Mouse (Mus musculus): ENCODE measurements around the gene Gm49325. TPM values are rescaled to one million over a fixed set of nuclear protein-coding genes. Genes with fewer than 3 reads are reported as not detected.

Gene Gm49325
- total RNA-seq, 2 experiments from 2014 or later: 18.3 to 27.0 TPM

DNA sequence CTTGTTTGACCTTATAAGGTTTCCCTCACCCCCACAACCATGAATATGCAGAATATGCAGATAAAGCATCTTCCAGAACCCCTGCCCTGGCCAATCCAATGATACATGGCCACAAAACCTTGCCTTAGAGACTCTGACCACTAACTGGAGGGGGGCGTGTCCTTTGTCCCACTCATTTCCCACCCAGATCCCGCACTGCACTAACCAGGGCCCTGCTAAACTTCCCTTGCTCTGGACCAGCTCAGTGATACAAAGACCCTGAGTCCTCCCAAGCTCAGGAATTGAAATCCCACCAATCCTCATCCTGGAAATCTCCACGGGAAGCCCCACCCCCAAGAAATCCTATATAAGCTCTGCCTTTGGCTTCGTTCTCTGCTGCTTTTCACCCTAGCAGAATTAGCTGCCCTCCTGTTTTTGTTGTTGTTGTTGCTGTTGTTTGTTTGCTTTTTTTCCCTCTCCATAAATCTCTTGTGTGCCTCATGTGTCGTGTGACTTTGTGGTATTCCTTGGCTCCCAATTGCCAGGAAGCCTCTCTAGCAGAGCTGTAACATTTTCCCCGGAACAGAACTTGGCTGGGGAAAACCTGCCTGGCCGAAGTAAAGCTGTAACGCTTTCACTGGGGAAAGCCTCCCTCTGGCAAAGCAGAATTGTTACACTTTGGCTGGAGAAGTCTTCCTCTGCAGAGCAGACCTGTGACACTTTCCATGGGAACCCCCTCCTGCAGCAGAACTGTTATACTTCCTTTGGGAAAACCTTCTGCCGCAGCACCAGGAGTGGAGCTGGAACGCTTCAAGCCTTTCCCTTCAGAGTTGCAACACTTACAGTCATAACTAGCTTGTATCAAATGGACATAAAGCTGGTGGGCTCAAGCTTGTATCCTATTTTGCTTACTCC lies 25.7 kb upstream of the Gm49325 start:
- Histone ChIP-seq H3K27ac (no peak overlapping the region), H3K4me3 (no peak overlapping the region)
- no peak for DNase-seq (ENCODE audit: low spot score in 2 of 2)
- TF ChIP-seq CTCF (conservative IDR thresholded peaks at IDR 0.05): no peak

GRCm38 (mm10) chr10:77581023-77581407 lies 25.0 kb upstream of the Gm49325 start:
- Histone ChIP-seq H3K27ac (peak overlapping the region; percentile 97), H3K4me3 (peak overlapping the region; percentile 80)
- no peak for DNase-seq (ENCODE audit: low spot score in 2 of 2)
- no peak for TF ChIP-seq CTCF (conservative IDR thresholded peaks at IDR 0.05)

GRCm38 (mm10) chr10:77581408-77582284 lies 24.4 kb upstream of the Gm49325 start, which contains the start of gene Pttg1ip:
Pttg1ip (plus strand) TSS chr10:77581720.
- DNase-seq (ENCODE audit: low spot score in 2 of 2): peak; percentile 94 to 95
- Histone ChIP-seq H3K4me3 (peak within 1 kb of the TSS; percentile 80), H3K27ac (peak within 1 kb of the TSS; percentile 97)
- no peak for TF ChIP-seq CTCF (conservative IDR thresholded peaks at IDR 0.05)

DNA sequence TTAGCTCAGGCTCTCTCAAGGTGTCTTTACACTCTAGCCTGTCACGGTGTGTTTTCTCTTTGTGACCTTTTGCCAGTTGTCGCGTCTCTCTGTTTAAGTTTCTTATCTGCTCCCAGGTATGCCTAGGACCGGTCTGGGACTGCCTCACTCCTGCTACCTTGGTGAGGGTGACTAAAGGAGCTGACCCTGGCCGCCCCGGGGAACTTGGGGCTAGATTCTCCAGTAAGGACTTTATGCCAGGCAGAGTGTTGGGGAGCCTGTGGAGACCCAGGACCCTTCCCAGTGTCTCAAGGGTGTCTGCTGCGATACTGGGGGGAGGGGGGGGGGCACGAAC lies 23.7 kb upstream of the Gm49325 start:
- Histone ChIP-seq H3K27ac (peak overlapping the region; percentile 97), H3K4me3 (peak overlapping the region; percentile 80)
- DNase-seq (ENCODE audit: low spot score in 2 of 2): no peak
- TF ChIP-seq CTCF (conservative IDR thresholded peaks at IDR 0.05): no peak

- no peak for DNase-seq (ENCODE audit: low spot score in 2 of 2)
- Histone ChIP-seq H3K27ac (no peak overlapping the region), H3K4me3 (peak overlapping the region; percentile 19; the same call in 1 of the 2 replicates)
- TF ChIP-seq CTCF (conservative IDR thresholded peaks at IDR 0.05): no peak
Observed at GRCm38 (mm10) chr10:77583795-77584422, 22.1 kb upstream of the Gm49325 start.

DNA sequence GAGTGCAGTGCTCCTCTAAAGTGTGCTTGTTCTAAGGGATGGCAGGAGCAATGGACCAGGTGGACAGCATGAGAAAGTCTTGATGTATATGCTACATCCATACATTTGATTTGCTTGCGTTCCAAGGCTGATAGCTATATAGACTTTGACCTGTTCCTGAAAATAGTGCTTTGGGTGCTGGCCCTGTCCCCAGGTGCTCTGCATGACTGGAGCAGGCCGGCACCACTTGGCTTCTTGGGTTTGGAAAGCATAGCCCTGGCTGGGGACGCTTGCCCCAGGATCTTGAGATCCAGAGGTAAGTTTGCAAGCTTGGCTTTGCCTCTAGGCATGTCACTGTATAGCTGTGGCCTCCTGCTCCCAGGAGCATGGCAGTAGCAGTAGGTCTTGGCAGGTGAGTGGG lies 19.4 kb upstream of the Gm49325 start:
- DNase-seq (ENCODE audit: low spot score in 2 of 2): no peak
- Histone ChIP-seq H3K27ac (peak overlapping the region; percentile 20; the same call in 1 of the 2 replicates), H3K4me3 (no peak overlapping the region)
- TF ChIP-seq CTCF (conservative IDR thresholded peaks at IDR 0.05): no peak

DNA sequence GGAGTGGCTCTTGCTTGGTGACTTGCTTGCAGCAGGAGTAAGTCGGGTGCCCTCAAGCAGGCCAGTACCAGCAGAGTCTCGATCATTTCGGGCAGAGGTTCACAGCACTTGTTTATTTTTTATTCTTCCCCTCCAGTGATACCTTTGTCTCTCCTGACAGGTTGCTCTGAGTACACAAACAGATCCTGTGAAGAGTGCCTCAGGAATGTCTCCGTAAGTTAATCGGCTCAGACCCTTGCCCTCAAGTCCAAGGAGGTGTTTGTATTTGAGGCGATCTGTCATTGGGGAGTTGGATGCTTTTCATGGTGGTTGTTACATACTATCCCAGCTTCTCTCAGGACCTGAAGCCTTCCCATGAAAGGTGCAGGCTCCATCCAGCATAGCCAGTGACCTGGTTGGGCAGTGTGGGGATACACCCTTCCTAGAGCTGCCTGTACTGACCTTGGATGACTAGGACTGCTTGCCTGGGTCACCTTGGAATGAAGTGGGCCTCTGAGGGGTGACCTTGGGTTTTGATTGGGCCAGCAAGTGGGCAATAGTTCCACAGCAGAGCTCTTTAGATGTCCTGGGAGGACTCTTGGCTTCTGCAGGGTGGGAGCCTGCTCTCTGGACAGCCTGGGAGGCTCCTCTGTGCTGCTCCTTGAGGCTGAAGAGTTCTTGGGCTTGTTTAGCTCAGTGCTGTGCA lies 18.8 kb upstream of the Gm49325 start:
- no peak overlapping the region for H3K4me3 ChIP-seq
- peak overlapping the region; percentile 62 for H3K27ac ChIP-seq
- no peak for DNase-seq (ENCODE audit: low spot score in 2 of 2)
- no peak for TF ChIP-seq CTCF (conservative IDR thresholded peaks at IDR 0.05)

GRCm38 (mm10) chr10:77588036-77588435 lies 18.0 kb upstream of the Gm49325 start:
- no peak for DNase-seq (ENCODE audit: low spot score in 2 of 2)
- no peak for TF ChIP-seq CTCF (conservative IDR thresholded peaks at IDR 0.05)
- Histone ChIP-seq H3K4me3 (no peak overlapping the region), H3K27ac (peak overlapping the region; percentile 21; the same call in 1 of the 2 replicates)

- no peak for TF ChIP-seq CTCF (conservative IDR thresholded peaks at IDR 0.05)
- H3K27ac ChIP-seq: peak overlapping the region; percentile 43; the same call in 1 of the 2 replicates
Observed at GRCm38 (mm10) chr10:77589117-77589516, 16.9 kb upstream of the Gm49325 start.

DNA sequence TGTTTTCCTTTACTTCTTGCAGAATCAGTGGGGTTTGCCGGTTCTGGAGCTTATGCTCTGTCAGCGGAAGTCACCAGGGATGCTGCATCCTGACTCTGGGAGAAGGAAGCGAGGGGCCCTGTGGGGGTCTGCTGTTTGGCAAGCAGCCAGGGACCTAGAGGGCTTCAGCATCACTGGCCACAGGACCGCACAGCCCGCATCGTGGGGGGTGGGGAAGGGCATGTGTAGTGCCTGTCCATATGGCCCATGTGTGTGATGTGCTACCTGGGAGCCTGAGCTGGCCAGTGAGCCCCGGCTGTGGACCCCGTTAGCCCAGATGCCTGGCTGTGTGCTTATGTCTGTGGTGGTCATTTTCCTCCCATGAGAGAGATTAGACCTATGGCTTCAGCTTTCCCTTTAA lies 16.2 kb upstream of the Gm49325 start:
- no peak overlapping the region for H3K4me3 ChIP-seq
- TF ChIP-seq CTCF (conservative IDR thresholded peaks at IDR 0.05): no peak
- DNase-seq (ENCODE audit: low spot score in 2 of 2): no peak
- peak overlapping the region; percentile 43; the same call in 1 of the 2 replicates for H3K27ac ChIP-seq

More at GRCm38 (mm10) chr10:77589117-77589516, 16.9 kb upstream of the Gm49325 start:
- no peak overlapping the region for H3K4me3 ChIP-seq
- no peak for DNase-seq (ENCODE audit: low spot score in 2 of 2)

DNA sequence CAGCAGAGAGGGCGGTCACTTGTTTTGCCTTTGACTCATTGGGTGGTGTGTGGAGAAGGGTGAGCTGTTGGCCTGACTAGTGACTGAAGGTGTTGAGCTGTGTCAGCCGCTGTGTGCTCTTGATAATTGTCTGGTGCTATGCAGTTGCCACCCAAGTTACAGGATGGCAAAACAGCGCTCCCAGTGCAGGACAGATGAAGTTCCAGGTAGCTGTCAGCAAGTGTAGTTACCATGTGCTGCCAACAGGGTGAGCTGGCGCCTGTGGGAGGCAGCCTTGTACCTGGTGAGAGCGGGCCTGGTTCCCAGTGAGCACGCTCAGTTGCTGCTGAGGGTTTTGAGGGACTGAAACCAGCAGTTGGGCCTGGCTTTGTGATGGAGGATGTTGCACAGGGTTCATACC lies 15.2 kb upstream of the Gm49325 start:
- TF ChIP-seq CTCF (conservative IDR thresholded peaks at IDR 0.05): peak; percentile 83
- DNase-seq (ENCODE audit: low spot score in 2 of 2): no peak
- H3K27ac ChIP-seq: peak overlapping the region; percentile 43; the same call in 1 of the 2 replicates

GRCm38 (mm10) chr10:77591546-77591945 lies 14.5 kb upstream of the Gm49325 start:
- TF ChIP-seq CTCF (conservative IDR thresholded peaks at IDR 0.05): no peak
- Histone ChIP-seq H3K27ac (peak overlapping the region; percentile 29; the same call in 1 of the 2 replicates), H3K4me3 (no peak overlapping the region)
- peak in 1 of 2 experiments; percentile 63 for DNase-seq (ENCODE audit: low spot score in 2 of 2)

More for the DNA sequence above, 15.2 kb upstream of the Gm49325 start:
- H3K4me3 ChIP-seq: no peak overlapping the region

Data from layer of hippocampus, adult 2 months (tissue).